Mouse (Mus musculus): Measurements from ENCODE around the gene Cox11. TPM values are rescaled to one million over a fixed set of nuclear protein-coding genes. Genes with fewer than 3 reads are reported as not detected.

The Cox11 gene
- total and polyA plus RNA-seq, 2 experiments = 10.6 to 15.7 TPM

GRCm38 (mm10) chr11:90687460-90688416 lies 49.8 kb downstream of the Cox11 start, which contains the start of gene Tom1l1:
TSS of gene Tom1l1 (minus strand) at chr11:90688366.
- 11% methylated on average over 47 of the region's 47 CpGs for WGBS
- Histone ChIP-seq H3K27ac (replicated peaks; ENCODE audit: insufficient read depth, low read depth, low read length) (peak within 1 kb of the TSS; percentile 62), H3K4me1 (ENCODE audit: control insufficient read depth, insufficient read depth, low read length) (peaks cover 8% of the 10 kb centered on the region), H3K4me3 (ENCODE audit: insufficient read depth, low read depth, low read length) (peak within 1 kb of the TSS; percentile 92), H3K36me3 (ENCODE audit: control insufficient read depth, insufficient read depth, low read length) (peaks cover 9% of the 10 kb centered on the region; the same call in 1 of the 2 replicates), H3K27me3 (ENCODE audit: control insufficient read depth, insufficient read depth, low read length) (no peaks in the 10 kb centered on the region), H3K9ac (ENCODE audit: low read depth, low read length) (peak within 1 kb of the TSS; percentile 79), H3K79me2 (ENCODE audit: control insufficient read depth, insufficient read depth, low read length) (peaks cover 8% of the 10 kb centered on the region)
- DNase-seq (ENCODE audit: extremely low read depth, low read depth, low spot score) = peak; percentile 70
- TF ChIP-seq POLR2A (IDR thresholded peaks at IDR 0.05; ENCODE audit: extremely low read depth, insufficient read depth, low read length) (peak; percentile 41; the same call in 1 of the 2 replicates), CTCF (IDR thresholded peaks at IDR 0.05; ENCODE audit: low read depth, low read length) (no peak)

- no peak for DNase-seq (ENCODE audit: extremely low read depth, low read depth, low spot score)
- peaks cover 8% of the 10 kb centered on the region for H3K79me2 ChIP-seq (ENCODE audit: control insufficient read depth, insufficient read depth, low read length)
- H3K9ac ChIP-seq (ENCODE audit: low read depth, low read length) = no peak overlapping the region
- H3K27ac ChIP-seq (replicated peaks; ENCODE audit: insufficient read depth, low read depth, low read length) = no peak overlapping the region
- H3K4me3 ChIP-seq (ENCODE audit: insufficient read depth, low read depth, low read length) = no peak overlapping the region
- peaks cover 8% of the 10 kb centered on the region for H3K4me1 ChIP-seq (ENCODE audit: control insufficient read depth, insufficient read depth, low read length)
- WGBS = 50% methylated on average over 6 of the region's 6 CpGs
- H3K27me3 ChIP-seq (ENCODE audit: control insufficient read depth, insufficient read depth, low read length) = no peaks in the 10 kb centered on the region
- H3K36me3 ChIP-seq (ENCODE audit: control insufficient read depth, insufficient read depth, low read length) = no peaks in the 10 kb centered on the region
- TF ChIP-seq POLR2A (IDR thresholded peaks at IDR 0.05; ENCODE audit: extremely low read depth, insufficient read depth, low read length) (no peak), CTCF (IDR thresholded peaks at IDR 0.05; ENCODE audit: low read depth, low read length) (no peak)
Observed at GRCm38 (mm10) chr11:90690361-90690760, 52.4 kb downstream of the Cox11 start.

GRCm38 (mm10) chr11:90694206-90694605 lies 56.2 kb downstream of the Cox11 start:
- no peak for TF ChIP-seq CTCF (IDR thresholded peaks at IDR 0.05; ENCODE audit: low read depth, low read length)
- TF ChIP-seq POLR2A (IDR thresholded peaks at IDR 0.05; ENCODE audit: extremely low read depth, insufficient read depth, low read length) = no peak
- Histone ChIP-seq H3K9ac (ENCODE audit: low read depth, low read length) (no peak overlapping the region), H3K4me1 (ENCODE audit: control insufficient read depth, insufficient read depth, low read length) (no peaks in the 10 kb centered on the region), H3K27ac (replicated peaks; ENCODE audit: insufficient read depth, low read depth, low read length) (no peak overlapping the region), H3K4me3 (ENCODE audit: insufficient read depth, low read depth, low read length) (no peak overlapping the region), H3K36me3 (ENCODE audit: control insufficient read depth, insufficient read depth, low read length) (no peaks in the 10 kb centered on the region), H3K79me2 (ENCODE audit: control insufficient read depth, insufficient read depth, low read length) (no peaks in the 10 kb centered on the region), H3K27me3 (ENCODE audit: control insufficient read depth, insufficient read depth, low read length) (no peaks in the 10 kb centered on the region)
- 70% methylated on average over 4 of the region's 4 CpGs for WGBS
- no peak for DNase-seq (ENCODE audit: extremely low read depth, low read depth, low spot score)

Other genes with a start within 250 kb of the Cox11 start
- gene Hlf, start 247.3 kb upstream of the Cox11 start, total RNA-seq (2014; rRNA removed) = 12.1 and 13.7 TPM in 2 replicates
- gene Hlf, start 247.3 kb upstream of the Cox11 start, polyA plus RNA-seq (2012; rRNA removed) = 18.3 and 25.2 TPM in 2 replicates
- 1.6 and 1.8 TPM in 2 replicates for gene Stxbp4, start 89 bp upstream of the Cox11 start, total RNA-seq (2014; rRNA removed)
- 0.61 and 0.62 TPM in 2 replicates for gene Stxbp4, start 89 bp upstream of the Cox11 start, polyA plus RNA-seq (2012; rRNA removed)
- gene Tom1l1, start 50.2 kb downstream of the Cox11 start, total RNA-seq (2014; rRNA removed) = 14.3 and 20.9 TPM in 2 replicates
- 4.7 and 4.8 TPM in 2 replicates for gene Tom1l1, start 50.2 kb downstream of the Cox11 start, polyA plus RNA-seq (2012; rRNA removed)